Mouse (Mus musculus): ENCODE measurements around the gene Dnm3. TPM values are rescaled to one million over a fixed set of nuclear protein-coding genes. Genes with fewer than 3 reads are reported as not detected.
A peak's percentile ranks its signal among the peaks of the same experiment; 100 is the strongest.

Gene Dnm3
- polyA plus RNA-seq, 1 experiment from 2014 or later = 7.2 TPM

DNA sequence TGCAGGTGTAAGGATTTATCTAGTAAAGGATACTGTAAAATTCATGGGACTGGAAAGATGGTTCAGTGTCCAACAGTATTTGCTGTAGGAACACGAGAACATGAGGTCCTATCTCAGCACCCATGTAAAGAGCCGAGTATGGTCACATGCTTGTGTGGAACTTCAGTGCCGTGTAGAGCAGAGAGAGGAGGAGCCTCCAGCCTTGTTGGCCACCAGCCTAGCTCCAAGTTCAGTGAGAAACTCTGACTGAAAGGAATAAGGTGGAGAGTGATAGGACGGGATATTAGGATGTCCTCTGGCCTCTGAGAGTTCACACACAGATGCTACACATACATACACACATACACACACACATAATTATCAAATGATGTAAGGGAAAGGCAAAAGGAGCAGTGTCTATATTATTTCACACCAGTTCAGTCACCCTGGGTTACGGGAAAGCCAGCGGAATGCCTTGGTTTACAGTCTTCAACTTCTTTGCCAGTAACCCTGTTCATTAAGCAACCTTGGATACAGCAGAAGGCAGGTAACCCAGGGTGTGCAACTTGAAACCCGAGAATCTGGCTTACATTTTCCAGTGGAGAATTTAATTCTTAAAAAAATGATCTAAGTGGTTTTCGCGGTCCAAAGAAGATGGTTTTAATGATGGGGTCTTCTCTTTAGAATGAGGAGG lies 497.1 kb downstream of the Dnm3 start:
- Histone ChIP-seq H3K9ac (ENCODE audit: low read length) (no peak overlapping the region), H3K27ac (ENCODE audit: low read depth, low read length) (no peak overlapping the region), H3K27me3 (ENCODE audit: control insufficient read depth, insufficient read depth, low read length) (no peaks in the 10 kb centered on the region), H3K9me3 (ENCODE audit: control insufficient read depth, low read length) (no peaks in the 10 kb centered on the region), H3K4me2 (ENCODE audit: low read depth, low read length, severe bottlenecking) (no peak overlapping the region), H3K36me3 (ENCODE audit: control insufficient read depth, insufficient read depth, low read length) (no peaks in the 10 kb centered on the region), H3K4me1 (replicated peaks; ENCODE audit: control insufficient read depth, insufficient read depth, low read length) (no peaks in the 10 kb centered on the region), H3K4me3 (ENCODE audit: low read depth, low read length) (no peak overlapping the region)
- DNase-seq (ENCODE audit: low spot score) = no peak
- 85% methylated on average over 9 of the region's 9 CpGs for WGBS
- ATAC-seq (replicated peaks; ENCODE audit: low FRiP score) = no peak

DNA sequence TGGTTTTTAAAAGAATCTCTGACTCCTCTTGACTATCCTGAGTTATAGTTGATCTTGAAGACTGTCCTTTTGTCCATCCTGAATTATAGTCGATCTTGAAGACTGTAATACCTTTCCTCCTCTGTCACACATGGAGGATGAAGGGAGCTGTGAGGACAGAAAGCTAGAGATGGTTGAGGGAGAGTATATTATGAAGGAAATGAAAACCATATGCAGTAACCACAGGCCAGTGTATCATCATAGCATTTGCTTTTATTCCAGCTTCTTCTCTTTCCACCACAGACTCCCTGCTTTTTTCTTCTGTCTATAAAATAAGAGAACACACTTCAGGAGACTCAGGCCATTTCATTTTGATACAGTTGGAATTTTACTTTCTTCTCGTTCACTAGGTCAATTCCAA lies 497.8 kb downstream of the Dnm3 start:
- ATAC-seq (replicated peaks; ENCODE audit: low FRiP score) = no peak

DNA sequence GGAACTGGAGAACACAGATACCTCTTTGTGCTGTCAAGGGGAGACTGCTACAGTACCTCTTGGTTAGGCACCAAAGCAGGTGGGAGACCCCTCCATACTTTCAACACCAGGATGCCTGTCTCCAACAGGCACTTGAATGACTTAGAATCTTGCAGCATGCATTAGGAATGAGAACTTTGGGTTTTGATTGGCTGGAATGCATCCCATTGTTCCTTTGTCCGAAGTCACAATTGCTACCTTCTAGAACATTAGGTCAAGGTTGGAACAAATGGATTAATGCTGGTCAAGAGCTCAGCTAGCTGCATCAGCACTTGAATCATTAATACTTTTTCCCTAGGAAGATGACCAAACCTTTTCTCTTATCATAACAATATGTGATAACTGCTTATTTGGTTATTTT lies 498.3 kb downstream of the Dnm3 start, which contains the start of gene 4930558K02Rik:
Gene 4930558K02Rik, minus strand, starts transcription at position 101 of the 400 bp plus-strand sequence.
- DNase-seq (ENCODE audit: low spot score) (no peak), ATAC-seq (replicated peaks; ENCODE audit: low FRiP score) (no peak)
- no peaks in the 10 kb centered on the region for H3K9me3 ChIP-seq (ENCODE audit: control insufficient read depth, low read length)
- H3K27me3 ChIP-seq (ENCODE audit: control insufficient read depth, insufficient read depth, low read length) = no peaks in the 10 kb centered on the region
- no peaks in the 10 kb centered on the region for H3K4me1 ChIP-seq (replicated peaks; ENCODE audit: control insufficient read depth, insufficient read depth, low read length)
- WGBS = 67% methylated on average over 1 of the region's 1 CpGs
- H3K27ac ChIP-seq (ENCODE audit: low read depth, low read length) = no peak within 1 kb of the TSS
- H3K4me2 ChIP-seq (ENCODE audit: low read depth, low read length, severe bottlenecking) = no peak within 1 kb of the TSS
- no peak within 1 kb of the TSS for H3K4me3 ChIP-seq (ENCODE audit: low read depth, low read length)
- H3K9ac ChIP-seq (ENCODE audit: low read length) = no peak within 1 kb of the TSS
- no peaks in the 10 kb centered on the region for H3K36me3 ChIP-seq (ENCODE audit: control insufficient read depth, insufficient read depth, low read length)

More for the DNA sequence above, 497.8 kb downstream of the Dnm3 start:
- Histone ChIP-seq H3K9me3 (ENCODE audit: control insufficient read depth, low read length) (no peaks in the 10 kb centered on the region), H3K27ac (ENCODE audit: low read depth, low read length) (no peak overlapping the region), H3K27me3 (ENCODE audit: control insufficient read depth, insufficient read depth, low read length) (no peaks in the 10 kb centered on the region), H3K4me3 (ENCODE audit: low read depth, low read length) (no peak overlapping the region), H3K9ac (ENCODE audit: low read length) (no peak overlapping the region), H3K4me2 (ENCODE audit: low read depth, low read length, severe bottlenecking) (no peak overlapping the region), H3K36me3 (ENCODE audit: control insufficient read depth, insufficient read depth, low read length) (no peaks in the 10 kb centered on the region), H3K4me1 (replicated peaks; ENCODE audit: control insufficient read depth, insufficient read depth, low read length) (no peaks in the 10 kb centered on the region)
- 86% methylated on average over 2 of the region's 2 CpGs for WGBS
- no peak for DNase-seq (ENCODE audit: low spot score)

DNA sequence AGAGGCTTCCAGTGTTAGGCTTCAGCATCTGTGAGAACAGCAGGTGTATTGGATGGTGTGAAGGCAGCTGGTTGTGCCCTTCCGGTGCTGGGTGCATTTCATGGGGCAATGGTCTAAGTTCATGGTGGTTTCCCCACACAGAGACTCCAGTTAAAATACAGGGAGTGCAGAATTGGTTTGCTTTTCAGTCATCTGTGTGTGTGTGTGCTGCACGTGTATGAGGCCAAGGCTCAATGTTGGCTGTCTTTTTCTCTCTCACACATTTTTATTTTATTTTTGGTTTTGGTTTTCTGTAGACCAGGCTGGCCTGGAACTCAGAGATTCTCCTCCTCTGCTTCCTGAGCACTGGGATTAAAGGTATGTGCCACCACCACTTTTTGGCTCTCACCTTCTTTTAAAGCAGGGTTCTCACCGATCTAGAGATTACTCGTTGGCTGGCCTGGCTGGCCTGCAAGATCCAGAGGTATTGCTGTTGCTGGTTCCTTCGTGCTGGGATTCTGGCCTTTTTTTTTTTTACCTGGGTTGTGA lies 499.6 kb downstream of the Dnm3 start:
- 85% methylated on average over 5 of the region's 5 CpGs for WGBS
- H3K27ac ChIP-seq (ENCODE audit: low read depth, low read length) = no peak overlapping the region
- DNase-seq (ENCODE audit: low spot score) = no peak
- H3K36me3 ChIP-seq (ENCODE audit: control insufficient read depth, insufficient read depth, low read length) = no peaks in the 10 kb centered on the region
- no peak for ATAC-seq (replicated peaks; ENCODE audit: low FRiP score)
- no peak overlapping the region for H3K4me3 ChIP-seq (ENCODE audit: low read depth, low read length)
- no peaks in the 10 kb centered on the region for H3K27me3 ChIP-seq (ENCODE audit: control insufficient read depth, insufficient read depth, low read length)
- no peak overlapping the region for H3K9ac ChIP-seq (ENCODE audit: low read length)
- no peaks in the 10 kb centered on the region for H3K4me1 ChIP-seq (replicated peaks; ENCODE audit: control insufficient read depth, insufficient read depth, low read length)
- H3K4me2 ChIP-seq (ENCODE audit: low read depth, low read length, severe bottlenecking) = no peak overlapping the region
- H3K9me3 ChIP-seq (ENCODE audit: control insufficient read depth, low read length) = no peaks in the 10 kb centered on the region

DNA sequence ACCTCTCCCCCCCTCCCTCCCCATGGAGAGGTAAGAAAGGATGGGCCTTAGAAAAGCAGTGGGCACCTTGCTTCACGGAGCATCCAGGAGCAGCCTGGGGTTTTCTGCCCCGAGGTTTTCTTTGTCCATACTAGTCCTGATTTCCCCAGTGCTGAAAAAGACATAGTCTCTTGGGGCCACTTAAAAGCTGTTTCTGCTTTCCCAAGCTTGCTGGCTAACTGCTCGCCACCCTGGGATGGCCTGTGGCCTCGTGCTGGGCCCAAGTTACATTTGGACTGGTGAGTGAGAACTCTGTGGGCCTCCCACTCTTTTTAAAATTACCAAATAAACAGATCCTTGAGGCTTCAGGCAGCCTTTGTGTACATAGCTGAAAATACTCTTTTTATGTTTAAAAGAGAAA lies 500.5 kb downstream of the Dnm3 start:
- H3K36me3 ChIP-seq (ENCODE audit: control insufficient read depth, insufficient read depth, low read length) = no peaks in the 10 kb centered on the region
- no peaks in the 10 kb centered on the region for H3K27me3 ChIP-seq (ENCODE audit: control insufficient read depth, insufficient read depth, low read length)
- H3K27ac ChIP-seq (ENCODE audit: low read depth, low read length) = no peak overlapping the region
- 87% methylated on average over 4 of the region's 4 CpGs for WGBS
- no peaks in the 10 kb centered on the region for H3K4me1 ChIP-seq (replicated peaks; ENCODE audit: control insufficient read depth, insufficient read depth, low read length)
- DNase-seq (ENCODE audit: low spot score) (no peak), ATAC-seq (replicated peaks; ENCODE audit: low FRiP score) (no peak)
- H3K4me3 ChIP-seq (ENCODE audit: low read depth, low read length) = no peak overlapping the region
- no peak overlapping the region for H3K9ac ChIP-seq (ENCODE audit: low read length)
- no peak overlapping the region for H3K4me2 ChIP-seq (ENCODE audit: low read depth, low read length, severe bottlenecking)
- H3K9me3 ChIP-seq (ENCODE audit: control insufficient read depth, low read length) = no peaks in the 10 kb centered on the region

DNA sequence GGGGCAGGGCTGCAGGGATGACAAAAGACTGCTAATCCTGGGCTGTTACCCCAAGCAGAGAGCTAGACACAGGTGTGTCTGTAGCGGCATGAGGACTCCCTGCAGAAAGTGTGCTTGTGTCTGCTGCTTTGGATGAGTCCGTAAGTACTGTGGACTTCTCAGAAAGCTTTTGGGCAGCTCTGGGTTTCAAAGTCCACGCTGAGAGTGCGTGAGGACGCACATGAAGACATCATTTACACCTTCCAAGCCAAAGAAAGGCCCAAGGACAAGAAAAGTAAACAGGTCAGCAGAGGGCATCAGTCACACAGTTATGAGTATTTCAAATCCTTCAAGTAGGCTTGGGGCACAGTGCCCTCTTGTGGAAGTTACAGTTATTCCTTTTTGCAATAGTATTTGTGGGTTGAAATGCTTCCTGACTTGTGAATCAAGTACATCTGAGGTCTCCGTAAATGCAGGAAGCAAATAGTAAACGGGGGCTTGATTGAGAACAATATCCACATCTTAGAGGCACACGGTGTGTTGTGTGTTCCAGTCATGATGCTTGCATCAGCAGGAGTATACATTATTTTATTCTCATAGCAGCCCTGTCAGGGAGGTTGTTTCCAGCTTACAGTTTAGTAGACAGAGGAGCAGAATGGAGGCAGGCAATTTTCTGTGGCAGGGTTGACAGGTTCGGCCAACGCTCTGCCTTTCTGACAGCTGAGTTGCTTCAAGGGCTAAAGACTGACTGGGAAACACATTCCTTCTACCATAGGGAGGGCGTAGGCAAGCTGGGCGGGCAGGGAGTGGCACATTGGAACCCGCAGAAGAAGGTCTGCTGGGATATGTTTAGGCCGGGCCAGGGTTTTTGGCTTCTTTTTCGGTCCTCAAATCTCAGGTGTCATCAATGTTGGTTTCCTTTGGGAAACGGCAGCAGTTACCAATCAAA lies 501.3 kb downstream of the Dnm3 start:
- Histone ChIP-seq H3K27ac (ENCODE audit: low read depth, low read length) (no peak overlapping the region), H3K9me3 (ENCODE audit: control insufficient read depth, low read length) (no peaks in the 10 kb centered on the region), H3K9ac (ENCODE audit: low read length) (no peak overlapping the region), H3K36me3 (ENCODE audit: control insufficient read depth, insufficient read depth, low read length) (no peaks in the 10 kb centered on the region), H3K27me3 (ENCODE audit: control insufficient read depth, insufficient read depth, low read length) (no peaks in the 10 kb centered on the region), H3K4me1 (replicated peaks; ENCODE audit: control insufficient read depth, insufficient read depth, low read length) (no peaks in the 10 kb centered on the region), H3K4me3 (ENCODE audit: low read depth, low read length) (no peak overlapping the region), H3K4me2 (ENCODE audit: low read depth, low read length, severe bottlenecking) (no peak overlapping the region)
- DNase-seq (ENCODE audit: low spot score) = peak; percentile 76
- ATAC-seq (replicated peaks; ENCODE audit: low FRiP score) = peak; percentile 57
- 50% methylated on average over 16 of the region's 16 CpGs for WGBS

DNA sequence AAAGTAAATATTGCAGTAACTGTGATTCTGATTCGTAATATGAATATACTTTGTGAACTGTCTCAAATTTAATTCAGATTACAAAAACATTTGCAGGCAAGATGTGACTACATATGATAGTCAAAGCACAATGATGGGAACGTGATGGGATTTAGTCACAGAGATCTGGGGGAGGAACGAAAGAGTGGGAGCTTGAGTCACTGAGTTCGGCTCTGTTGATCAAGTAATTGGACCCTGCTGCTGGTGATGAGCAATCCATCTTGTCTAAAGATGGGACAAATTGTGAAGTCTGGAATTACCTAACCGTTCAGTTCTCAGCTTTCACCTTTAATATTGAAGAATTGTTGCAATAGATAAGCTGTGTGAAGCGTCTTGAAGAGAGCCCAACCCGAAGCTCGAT lies 505.6 kb downstream of the Dnm3 start:
- no peaks in the 10 kb centered on the region for H3K9me3 ChIP-seq (ENCODE audit: control insufficient read depth, low read length)
- no peak for DNase-seq (ENCODE audit: low spot score)
- H3K4me3 ChIP-seq (ENCODE audit: low read depth, low read length) = no peak overlapping the region
- no peaks in the 10 kb centered on the region for H3K36me3 ChIP-seq (ENCODE audit: control insufficient read depth, insufficient read depth, low read length)
- H3K9ac ChIP-seq (ENCODE audit: low read length) = no peak overlapping the region
- ATAC-seq (replicated peaks; ENCODE audit: low FRiP score) = no peak
- H3K4me2 ChIP-seq (ENCODE audit: low read depth, low read length, severe bottlenecking) = no peak overlapping the region
- H3K27ac ChIP-seq (ENCODE audit: low read depth, low read length) = no peak overlapping the region
- WGBS = 93% methylated on average over 8 of the region's 8 CpGs
- H3K4me1 ChIP-seq (replicated peaks; ENCODE audit: control insufficient read depth, insufficient read depth, low read length) = no peaks in the 10 kb centered on the region
- no peaks in the 10 kb centered on the region for H3K27me3 ChIP-seq (ENCODE audit: control insufficient read depth, insufficient read depth, low read length)

DNA sequence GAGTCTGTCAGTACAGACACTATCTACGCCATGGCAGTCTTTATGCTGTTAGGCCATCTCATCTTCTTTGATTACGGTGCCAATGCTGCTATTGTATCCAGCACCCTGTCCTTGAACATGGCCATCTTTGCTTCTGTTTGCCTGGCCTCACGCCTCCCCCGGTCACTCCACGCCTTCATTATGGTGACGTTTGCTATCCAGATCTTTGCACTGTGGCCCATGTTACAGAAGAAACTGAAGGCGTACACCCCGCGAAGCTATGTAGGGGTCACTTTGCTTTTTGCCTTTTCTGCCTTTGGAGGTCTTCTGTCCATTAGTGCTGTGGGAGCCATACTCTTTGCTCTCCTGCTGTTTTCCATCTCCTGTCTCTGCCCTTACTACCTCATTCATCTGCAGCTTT lies 507.0 kb downstream of the Dnm3 start:
- WGBS = 95% methylated on average over 9 of the region's 9 CpGs
- no peak overlapping the region for H3K9ac ChIP-seq (ENCODE audit: low read length)
- no peaks in the 10 kb centered on the region for H3K9me3 ChIP-seq (ENCODE audit: control insufficient read depth, low read length)
- no peaks in the 10 kb centered on the region for H3K27me3 ChIP-seq (ENCODE audit: control insufficient read depth, insufficient read depth, low read length)
- DNase-seq (ENCODE audit: low spot score) (no peak), ATAC-seq (replicated peaks; ENCODE audit: low FRiP score) (no peak)
- no peaks in the 10 kb centered on the region for H3K4me1 ChIP-seq (replicated peaks; ENCODE audit: control insufficient read depth, insufficient read depth, low read length)
- H3K27ac ChIP-seq (ENCODE audit: low read depth, low read length) = no peak overlapping the region
- no peak overlapping the region for H3K4me2 ChIP-seq (ENCODE audit: low read depth, low read length, severe bottlenecking)
- H3K4me3 ChIP-seq (ENCODE audit: low read depth, low read length) = no peak overlapping the region
- H3K36me3 ChIP-seq (ENCODE audit: control insufficient read depth, insufficient read depth, low read length) = no peaks in the 10 kb centered on the region

Measured in forebrain, embryonic 11.5 days (tissue).